Mouse (Mus musculus) limb, embryonic 15.5 days (tissue): ENCODE data around the gene Mxra8. TPM values are rescaled to one million over a fixed set of nuclear protein-coding genes. Genes with fewer than 3 reads are reported as not detected.

Experiments used
- ATAC-seq: fragments of 200-750 bp; cut with Nextera tagmentation; 2 replicates; pipeline ENCODE4 v1.8.0; 2017; ENCODE audit warnings: low read depth, moderate TSS enrichment; ENCODE audit not compliant: insufficient number of reproducible peaks, low FRiP score, low TSS enrichment
- H3K27ac ChIP-seq: fragments of 300-500 bp; sonication (generic); 2 replicates; pipeline ENCODE4 v1.5.1; 2015; ENCODE audit warnings: moderate library complexity, mild to moderate bottlenecking, inconsistent platforms
- H3K27me3 ChIP-seq: fragments of 300-500 bp; sonication (generic); 2 replicates; pipeline ENCODE4 v1.6.1; 2015; ENCODE audit warnings: inconsistent platforms
- H3K36me3 ChIP-seq: fragments of 300-500 bp; sonication (generic); 2 replicates; pipeline ENCODE4 v1.6.1; 2015; ENCODE audit warnings: inconsistent platforms
- H3K4me1 ChIP-seq: fragments of 300-500 bp; sonication (generic); 2 replicates; pipeline ENCODE4 v1.6.1; 2015; ENCODE audit warnings: inconsistent platforms
- H3K4me2 ChIP-seq: fragments of 300-500 bp; sonication (generic); 2 replicates; pipeline ENCODE4 v1.6.1; 2015; ENCODE audit warnings: mild to moderate bottlenecking, inconsistent platforms
- H3K4me3 ChIP-seq: fragments of 300-500 bp; sonication (generic); 2 replicates; pipeline ENCODE4 v1.5.1; 2015; ENCODE audit warnings: mild to moderate bottlenecking, inconsistent platforms
- H3K9ac ChIP-seq: fragments of 300-500 bp; sonication (generic); 2 replicates; pipeline ENCODE4 v1.6.1; 2015; ENCODE audit warnings: inconsistent platforms
- H3K9me3 ChIP-seq: fragments of 300-500 bp; sonication (generic); 2 replicates; pipeline ENCODE4 v1.6.1; 2016; ENCODE audit warnings: inconsistent platforms
- WGBS: fragments of 180-500 bp; shearing (Covaris S2); methylation state at CpG from one replicate; pipeline ENCODE4 v1.1.7; 2015; 5-methylcytosine and 5-hydroxymethylcytosine counted together
- polyA plus RNA-seq: library from polyadenylated mRNA; unstranded; fragments of >200 nt; fragmentation: Nextera tagmentation; extraction: Ambion mirVana; gene quantifications from 2 replicates; pipeline ENCODE4 v1.2.1, GENCODE M21; 2015

Gene Mxra8
- polyA plus RNA-seq, 1 experiment from 2014 or later = 150 TPM

DNA sequence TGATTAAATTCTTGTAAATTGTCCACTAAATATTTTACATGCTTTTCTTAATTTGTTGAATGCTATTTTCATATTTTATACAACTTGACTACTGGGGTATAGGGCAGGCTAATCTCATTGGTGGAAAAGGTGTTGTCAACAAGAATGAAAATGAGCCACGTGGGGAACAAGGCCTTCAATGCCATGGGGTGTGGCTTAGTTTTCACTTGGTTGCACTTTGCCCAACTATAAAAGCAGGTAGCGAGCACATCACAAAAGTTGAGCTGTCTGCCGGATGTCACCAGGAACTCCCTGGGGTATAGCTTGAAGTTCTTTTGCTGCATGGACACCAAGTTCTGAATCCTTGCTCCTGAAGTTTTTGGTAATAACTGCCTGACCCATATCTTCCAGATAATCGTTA, 21.9 kb upstream of the Mxra8 start:
- Histone ChIP-seq H3K36me3 (peaks cover 85% of the 10 kb centered on the region), H3K27me3 (no peaks in the 10 kb centered on the region), H3K4me3 (no peak overlapping the region), H3K9ac (no peak overlapping the region), H3K4me2 (no peak overlapping the region), H3K27ac (no peak overlapping the region), H3K4me1 (peaks cover 14% of the 10 kb centered on the region), H3K9me3 (no peaks in the 10 kb centered on the region)
- WGBS = 85% methylated on average over 4 of the region's 4 CpGs
- ATAC-seq = no peak

DNA sequence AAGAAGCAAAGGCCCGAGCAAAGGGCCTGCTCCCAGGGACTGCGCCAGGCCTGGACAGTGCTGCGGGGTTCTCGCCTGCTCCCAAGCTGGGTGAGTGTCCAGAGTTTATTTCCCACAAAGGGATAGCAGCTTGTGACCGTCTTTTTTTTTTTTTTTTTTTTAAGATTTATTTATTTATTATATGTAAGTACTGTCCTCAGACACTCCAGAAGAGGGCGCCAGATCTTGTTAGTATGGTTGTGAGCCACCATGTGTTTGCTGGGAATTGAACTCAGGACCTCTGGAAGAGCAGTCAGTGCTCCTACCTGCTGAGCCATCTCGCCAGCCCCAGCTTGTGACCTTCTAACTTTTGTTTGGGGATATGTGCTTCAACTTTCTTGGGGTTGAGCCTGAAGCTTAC, 18.5 kb upstream of the Mxra8 start:
- Histone ChIP-seq H3K9ac (no peak overlapping the region), H3K4me1 (no peaks in the 10 kb centered on the region), H3K27me3 (no peaks in the 10 kb centered on the region), H3K4me3 (no peak overlapping the region), H3K4me2 (no peak overlapping the region), H3K36me3 (peaks cover 92% of the 10 kb centered on the region), H3K9me3 (no peaks in the 10 kb centered on the region), H3K27ac (no peak overlapping the region)
- 77% methylated on average over 7 of the region's 7 CpGs for WGBS
- no peak for ATAC-seq

DNA sequence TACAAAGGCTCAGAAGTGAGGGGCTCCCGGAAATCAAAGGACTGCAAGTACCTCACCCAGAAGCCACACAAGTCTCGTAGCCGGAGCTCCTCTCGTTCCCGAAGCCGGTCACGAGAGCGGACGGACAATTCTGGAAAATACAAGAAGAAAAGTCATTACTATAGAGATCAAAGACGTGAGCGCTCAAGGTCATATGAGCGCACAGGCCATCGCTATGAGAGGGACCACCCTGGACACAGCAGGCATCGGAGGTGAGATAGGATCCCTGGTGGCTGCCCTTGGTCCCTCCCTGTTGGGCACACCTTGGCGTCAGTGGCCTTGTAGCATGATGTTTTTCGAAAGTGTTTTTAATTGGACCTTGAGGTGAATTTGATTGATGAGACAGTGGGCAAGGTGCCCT, 16.0 kb upstream of the Mxra8 start:
- H3K27me3 ChIP-seq = no peaks in the 10 kb centered on the region
- H3K27ac ChIP-seq = no peak overlapping the region
- peaks cover 84% of the 10 kb centered on the region for H3K36me3 ChIP-seq
- H3K4me2 ChIP-seq = no peak overlapping the region
- 92% methylated on average over 16 of the region's 16 CpGs for WGBS
- H3K4me3 ChIP-seq = no peak overlapping the region
- ATAC-seq = no peak
- no peaks in the 10 kb centered on the region for H3K9me3 ChIP-seq
- H3K4me1 ChIP-seq = no peaks in the 10 kb centered on the region
- no peak overlapping the region for H3K9ac ChIP-seq

DNA sequence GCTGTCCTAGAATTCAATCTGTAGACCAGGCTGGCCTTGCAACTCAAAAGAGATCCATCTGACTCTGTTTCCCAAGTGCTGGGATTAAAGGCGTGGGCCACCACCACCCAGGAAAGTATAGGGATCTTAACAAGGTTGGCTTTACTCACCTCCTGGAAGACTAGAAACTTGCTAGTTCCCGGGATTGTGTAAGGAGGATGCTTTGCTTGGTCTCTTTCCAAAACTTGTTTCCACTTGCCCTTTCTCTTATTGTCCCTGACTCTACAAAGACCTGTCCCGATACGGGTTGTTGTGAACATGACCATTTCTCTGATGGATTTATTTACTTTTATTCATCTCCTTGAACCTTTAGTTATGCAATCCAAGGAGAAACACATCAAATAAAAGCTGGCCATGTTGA, 9.6 kb upstream of the Mxra8 start:
- Histone ChIP-seq H3K27ac (no peak overlapping the region), H3K27me3 (no peaks in the 10 kb centered on the region), H3K4me1 (peaks cover 31% of the 10 kb centered on the region), H3K4me3 (no peak overlapping the region), H3K9me3 (no peaks in the 10 kb centered on the region), H3K36me3 (peaks cover 30% of the 10 kb centered on the region), H3K4me2 (no peak overlapping the region), H3K9ac (no peak overlapping the region)
- WGBS = 84% methylated on average over 4 of the region's 4 CpGs
- ATAC-seq = no peak

DNA sequence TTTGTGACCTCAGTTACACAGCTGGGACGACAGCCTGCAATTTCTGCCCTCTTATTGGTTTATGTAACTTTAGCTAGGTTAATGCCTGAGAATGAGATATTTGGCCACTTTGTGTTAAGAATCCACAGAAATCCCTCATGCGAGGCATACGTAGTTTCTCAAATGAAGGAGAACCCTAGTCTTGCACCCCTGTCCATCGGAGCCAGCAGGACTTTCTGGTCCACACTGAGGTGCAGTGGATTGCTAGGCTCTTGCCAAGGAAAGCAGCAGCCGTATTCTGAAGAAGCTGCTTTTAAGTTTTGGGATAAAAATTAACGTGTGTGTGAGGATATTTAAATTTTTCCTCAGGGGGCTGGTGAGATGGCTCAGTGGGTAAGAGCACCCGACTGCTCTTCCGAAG, 8.9 kb upstream of the Mxra8 start:
- Histone ChIP-seq H3K36me3 (peaks cover 24% of the 10 kb centered on the region), H3K4me2 (peak overlapping the region; percentile 86), H3K9me3 (no peaks in the 10 kb centered on the region), H3K4me3 (peak overlapping the region; percentile 78), H3K9ac (0 out of 2 replicates have a peak overlapping the region, but pooled peaks have one; percentile 10), H3K27me3 (no peaks in the 10 kb centered on the region), H3K27ac (peak overlapping the region; percentile 93; the same call in 1 of the 2 replicates), H3K4me1 (peaks cover 31% of the 10 kb centered on the region)
- no peak for ATAC-seq
- WGBS = 49% methylated on average over 8 of the region's 8 CpGs

DNA sequence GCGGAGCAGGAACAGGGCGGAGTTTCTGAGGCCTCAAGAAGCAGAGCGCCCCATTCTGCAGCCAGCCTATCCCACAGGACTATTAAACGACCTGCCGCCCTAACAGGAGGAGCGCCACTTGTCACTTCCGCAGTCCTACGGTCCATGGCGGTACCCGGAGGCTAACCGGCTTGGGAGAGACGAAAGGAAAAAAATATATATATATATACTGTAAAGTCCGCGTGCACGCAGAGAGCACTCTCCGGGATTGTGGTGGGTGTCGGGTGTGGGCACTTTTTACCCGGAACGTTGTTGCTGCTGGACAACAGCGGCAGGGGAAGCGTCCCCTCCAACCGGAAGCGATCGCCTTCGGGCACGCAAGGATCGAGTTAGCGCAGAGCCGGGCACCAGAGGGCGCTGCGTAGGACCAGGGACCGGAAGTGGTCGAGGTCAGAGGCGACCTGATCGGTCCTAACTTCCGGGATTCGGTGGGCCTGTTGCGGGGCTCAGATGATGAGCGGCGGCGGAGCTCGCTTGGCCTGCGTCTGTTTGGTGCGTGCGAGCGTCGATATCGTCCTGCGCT, 8.2 kb upstream of the Mxra8 start, which contains the start of gene Aurkaip1:
Aurkaip1 (plus strand) TSS at position 68 of the 562 bp plus-strand sequence.
- Histone ChIP-seq H3K4me1 (peaks cover 31% of the 10 kb centered on the region), H3K9ac (peak within 1 kb of the TSS; percentile 78), H3K4me3 (peak within 1 kb of the TSS; percentile 78), H3K36me3 (peaks cover 22% of the 10 kb centered on the region), H3K9me3 (no peaks in the 10 kb centered on the region), H3K4me2 (peak within 1 kb of the TSS; percentile 86), H3K27me3 (no peaks in the 10 kb centered on the region), H3K27ac (peak within 1 kb of the TSS; percentile 93)
- peak; percentile 89 for ATAC-seq
- under 1% methylated on average over 49 of the region's 49 CpGs for WGBS

DNA sequence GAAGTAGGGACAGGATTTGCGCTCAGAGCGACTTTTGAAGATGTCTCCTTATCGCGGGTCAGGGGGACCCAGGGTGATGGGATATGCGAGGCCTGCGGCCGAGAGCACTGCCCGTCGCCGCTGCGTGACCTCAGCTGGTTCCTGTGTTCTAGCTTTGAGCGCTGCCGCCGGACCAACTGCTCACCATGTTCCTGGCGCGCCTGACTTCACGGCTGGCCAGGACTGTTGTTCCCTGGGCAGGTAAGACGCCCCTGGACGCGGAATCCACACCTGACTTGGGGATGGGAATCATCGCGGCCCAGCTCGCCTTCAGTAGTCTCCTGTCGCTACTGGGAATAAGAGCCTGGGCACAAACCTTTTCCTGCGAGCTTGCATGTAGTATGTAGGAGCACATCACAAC, 7.6 kb upstream of the Mxra8 start:
- peak overlapping the region; percentile 93 for H3K27ac ChIP-seq
- ATAC-seq = no peak
- H3K4me1 ChIP-seq = peaks cover 31% of the 10 kb centered on the region
- H3K27me3 ChIP-seq = no peaks in the 10 kb centered on the region
- peak overlapping the region; percentile 78 for H3K4me3 ChIP-seq
- under 1% methylated on average over 25 of the region's 25 CpGs for WGBS
- H3K9me3 ChIP-seq = no peaks in the 10 kb centered on the region
- peak overlapping the region; percentile 86 for H3K4me2 ChIP-seq
- peak overlapping the region; percentile 78 for H3K9ac ChIP-seq
- H3K36me3 ChIP-seq = peaks cover 22% of the 10 kb centered on the region; the same call in 1 of the 2 replicates

DNA sequence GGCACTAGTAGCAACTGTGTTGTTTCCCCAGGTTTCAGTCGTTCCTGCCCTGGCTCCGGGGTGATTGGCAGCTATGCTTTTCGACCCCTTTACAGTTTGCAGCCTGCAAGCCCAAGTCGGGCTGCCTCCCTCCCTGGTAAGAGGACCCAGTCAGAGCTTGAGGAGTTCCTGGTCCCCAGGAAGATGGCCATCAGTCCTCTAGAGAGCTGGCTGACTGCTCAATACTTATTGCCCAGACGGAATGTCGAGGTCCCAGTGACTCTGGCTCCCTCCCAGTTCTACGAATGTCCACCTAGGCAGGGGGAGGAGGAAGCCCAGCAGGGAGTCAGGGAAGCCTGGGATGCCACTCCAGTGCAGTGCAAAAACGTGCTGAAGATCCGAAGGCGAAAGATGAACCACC, 7.2 kb upstream of the Mxra8 start:
- H3K4me1 ChIP-seq = peaks cover 31% of the 10 kb centered on the region
- WGBS = 55% methylated on average over 10 of the region's 10 CpGs
- no peak for ATAC-seq
- H3K27me3 ChIP-seq = no peaks in the 10 kb centered on the region
- H3K27ac ChIP-seq = peak overlapping the region; percentile 93; the same call in 1 of the 2 replicates
- H3K36me3 ChIP-seq = peaks cover 17% of the 10 kb centered on the region; the same call in 1 of the 2 replicates
- peak overlapping the region; percentile 86 for H3K4me2 ChIP-seq
- peak overlapping the region; percentile 78 for H3K4me3 ChIP-seq
- peak overlapping the region; percentile 78 for H3K9ac ChIP-seq
- no peaks in the 10 kb centered on the region for H3K9me3 ChIP-seq

DNA sequence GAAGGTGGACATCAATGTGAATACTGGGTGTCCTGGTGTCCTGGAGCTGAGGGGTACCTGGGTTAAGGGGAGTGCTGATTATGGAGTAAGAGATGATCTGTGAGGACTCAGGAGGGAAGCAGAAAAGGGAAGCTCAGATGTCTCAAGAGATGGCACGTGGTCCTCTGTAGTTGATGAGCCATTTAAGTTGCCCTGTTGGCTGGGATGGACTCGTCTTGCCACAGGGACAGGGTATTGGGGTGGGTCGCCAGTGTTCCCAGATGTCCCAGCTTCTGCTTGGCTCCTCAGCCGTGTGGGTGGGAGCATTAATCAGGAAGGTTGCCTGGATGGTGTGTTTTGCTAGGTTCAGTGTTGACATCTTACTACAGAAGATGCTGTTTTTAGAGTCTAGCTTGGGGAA, 6.2 kb upstream of the Mxra8 start:
- peaks cover 40% of the 10 kb centered on the region for H3K4me1 ChIP-seq
- H3K27ac ChIP-seq = no peak overlapping the region
- no peaks in the 10 kb centered on the region for H3K9me3 ChIP-seq
- no peak overlapping the region for H3K4me2 ChIP-seq
- 85% methylated on average over 4 of the region's 4 CpGs for WGBS
- H3K4me3 ChIP-seq = no peak overlapping the region
- no peak for ATAC-seq
- peaks cover 9% of the 10 kb centered on the region; the same call in 1 of the 2 replicates for H3K36me3 ChIP-seq
- no peaks in the 10 kb centered on the region for H3K27me3 ChIP-seq
- H3K9ac ChIP-seq = no peak overlapping the region

DNA sequence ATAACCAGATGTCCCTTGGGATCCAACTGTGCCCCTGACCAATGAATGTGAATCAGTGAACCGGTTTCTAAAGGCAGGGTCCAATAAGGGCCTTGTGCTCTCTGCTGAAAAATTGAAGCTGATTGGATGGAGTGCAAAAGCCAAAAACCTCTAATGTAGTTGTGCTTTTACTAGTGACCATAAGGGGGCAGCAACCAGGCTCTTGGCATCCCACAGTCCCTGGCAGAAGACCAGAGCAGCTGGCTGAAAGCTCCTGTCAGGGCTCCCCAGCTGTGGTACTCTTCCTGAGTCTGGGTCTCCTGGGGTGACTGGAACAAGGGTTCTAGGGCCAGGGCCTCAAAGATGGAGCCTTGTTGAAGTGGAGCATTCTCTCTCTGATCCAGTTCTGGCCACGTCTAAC, 5.6 kb upstream of the Mxra8 start:
- Histone ChIP-seq H3K9me3 (no peaks in the 10 kb centered on the region), H3K4me1 (peaks cover 44% of the 10 kb centered on the region), H3K9ac (no peak overlapping the region), H3K27me3 (no peaks in the 10 kb centered on the region), H3K4me3 (peak overlapping the region; percentile 3; the same call in 1 of the 2 replicates), H3K4me2 (peak overlapping the region; percentile 7; the same call in 1 of the 2 replicates), H3K36me3 (peaks cover 6% of the 10 kb centered on the region; the same call in 1 of the 2 replicates), H3K27ac (peak overlapping the region; percentile 85)
- peak; percentile 41; the same call in 1 of the 2 replicates for ATAC-seq
- 18% methylated on average over 2 of the region's 2 CpGs for WGBS

DNA sequence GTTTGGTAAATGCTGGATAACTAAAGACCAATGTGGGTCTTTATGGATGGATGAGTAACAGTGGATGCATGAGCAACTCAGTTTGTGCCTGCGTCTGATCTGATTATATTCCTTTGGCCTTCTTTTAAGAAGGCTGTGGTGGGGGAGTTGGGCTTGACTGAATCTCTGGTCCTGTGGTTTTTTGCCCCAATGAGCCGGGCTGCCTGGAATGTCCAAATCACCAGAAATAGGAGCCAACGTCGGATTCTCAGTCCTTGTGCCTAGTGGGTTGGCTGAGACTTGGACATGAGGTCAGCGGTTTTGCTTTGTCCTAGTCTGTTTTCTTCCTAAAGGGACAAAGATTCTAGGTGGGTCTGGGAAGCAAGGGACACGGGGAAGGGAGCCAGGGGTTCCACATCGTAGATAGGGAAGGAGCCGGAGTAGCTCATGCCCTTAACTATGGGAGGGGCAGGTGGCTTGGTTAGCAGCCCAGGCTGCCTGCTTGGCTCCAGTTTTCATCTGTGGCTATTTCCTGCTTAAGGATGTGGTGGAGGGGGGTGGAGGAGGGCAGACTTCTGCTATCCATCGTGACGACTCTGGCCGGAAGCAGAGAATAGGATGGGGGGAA, 2.0 kb upstream of the Mxra8 start:
- 55% methylated on average over 11 of the region's 11 CpGs for WGBS
- no peak for ATAC-seq
- peaks cover 14% of the 10 kb centered on the region for H3K36me3 ChIP-seq
- H3K4me2 ChIP-seq = no peak overlapping the region
- H3K4me3 ChIP-seq = no peak overlapping the region
- H3K4me1 ChIP-seq = peaks cover 64% of the 10 kb centered on the region
- H3K27me3 ChIP-seq = no peaks in the 10 kb centered on the region
- no peak overlapping the region for H3K9ac ChIP-seq
- peak overlapping the region; percentile 86 for H3K27ac ChIP-seq
- no peaks in the 10 kb centered on the region for H3K9me3 ChIP-seq
